Mouse (Mus musculus) liver, embryonic 14.5 days (tissue): Measurements from ENCODE around the gene Tekt3.

ENCODE experiments used
- CTCF ChIP-seq: IDR thresholded peaks from 2 replicates; pipeline ENCODE4 v1.5.1; 2016; ENCODE audit warnings: antibody characterized with exemption, low read depth, control low read depth
- EP300 ChIP-seq: IDR thresholded peaks from 2 replicates; pipeline ENCODE4 v1.6.1; 2016; ENCODE audit warnings: antibody characterized with exemption, low read depth

DNA sequence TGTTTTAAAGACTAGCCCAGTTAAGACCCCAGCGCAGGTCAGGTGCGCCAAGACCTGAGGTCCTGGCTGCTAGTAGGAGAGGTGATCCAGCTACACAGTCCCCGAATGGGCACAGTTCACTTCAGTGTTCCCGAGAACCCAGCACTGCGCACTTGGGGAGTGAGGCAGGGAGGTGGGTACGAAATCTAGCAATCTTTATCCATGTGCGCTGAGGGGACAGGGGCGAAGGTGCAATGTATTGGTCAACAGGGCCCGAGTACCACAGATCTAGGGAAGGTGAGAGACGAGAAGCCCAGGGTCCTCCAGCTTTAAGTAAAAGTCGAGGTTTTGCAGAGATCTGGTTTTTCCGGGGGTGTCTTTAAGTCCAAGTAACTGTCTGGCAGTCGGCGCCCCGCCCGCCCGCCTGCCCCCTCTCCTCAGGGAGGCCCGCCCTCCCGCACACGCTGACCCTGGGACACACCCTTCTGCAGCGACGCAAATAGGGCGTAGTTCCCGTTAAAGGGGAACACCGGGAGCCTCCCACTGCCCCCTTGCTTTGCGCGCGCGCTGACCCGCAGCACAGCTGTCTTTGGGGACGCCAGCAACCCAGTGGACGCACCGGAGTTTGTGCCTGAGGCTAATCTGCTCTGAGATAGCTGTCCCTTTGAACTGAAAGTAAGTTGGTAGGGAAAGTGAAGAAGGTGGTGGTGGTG, 69.7 kb downstream of the Tekt3 start:
- no peak for TF ChIP-seq CTCF
- no peak for TF ChIP-seq EP300
